Mouse (Mus musculus): ENCODE measurements around the gene Bdp1.
"Not testable (repeated sequence)": the region's sequence is repeated elsewhere in the genome, so short reads cannot be mapped to it uniquely, and the experiment has no call there.

Gene Bdp1

DNA sequence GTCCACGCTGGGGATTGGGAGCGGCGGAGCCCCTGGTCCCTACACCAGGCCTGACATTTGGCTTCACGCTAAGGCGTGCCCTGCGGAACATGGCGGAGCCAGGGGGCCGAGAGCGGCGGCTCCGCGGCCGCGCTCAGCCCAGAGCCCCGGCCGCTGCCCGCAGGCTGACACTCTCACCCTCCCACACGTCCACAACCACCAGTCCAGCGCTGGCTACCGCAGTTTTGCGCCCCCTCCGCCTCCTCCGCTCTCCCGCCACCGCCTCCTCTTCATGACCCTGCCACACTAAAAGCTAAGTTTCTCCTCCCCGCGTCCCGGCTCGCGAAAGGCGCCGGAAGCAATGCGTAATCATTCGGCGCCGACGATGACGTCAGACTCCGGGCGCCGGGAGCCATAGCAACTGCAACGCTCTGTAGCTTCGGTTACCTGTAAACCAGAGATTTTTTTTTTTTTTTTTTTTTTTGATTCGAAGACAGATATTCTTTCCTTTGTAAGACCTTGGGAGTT lies at the start of gene Bdp1:
TSS of gene Bdp1 (minus strand) at position 323 of the 507 bp plus-strand sequence.
- peak; percentile 98 for DNase-seq

DNA sequence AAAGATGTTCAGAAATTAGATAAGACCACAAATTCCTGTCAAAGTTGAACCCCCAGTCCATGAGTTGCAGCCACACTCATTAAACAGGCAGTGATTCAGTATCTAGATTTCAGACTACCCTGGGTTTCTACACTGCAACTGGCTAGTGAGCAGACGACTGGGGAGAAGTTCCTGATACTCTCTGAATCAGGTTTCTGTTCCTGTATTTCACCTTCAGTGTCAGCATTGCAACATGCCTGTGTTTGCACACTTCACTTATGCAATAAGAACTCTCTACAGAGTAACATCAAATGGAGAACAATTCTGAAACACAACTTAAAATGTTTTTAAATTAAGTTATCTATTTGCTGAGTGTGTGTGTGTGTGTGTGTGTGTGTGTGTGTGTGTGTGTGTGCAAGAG lies 48.8 kb upstream of the Bdp1 start:
- DNase-seq, result no peak

DNA sequence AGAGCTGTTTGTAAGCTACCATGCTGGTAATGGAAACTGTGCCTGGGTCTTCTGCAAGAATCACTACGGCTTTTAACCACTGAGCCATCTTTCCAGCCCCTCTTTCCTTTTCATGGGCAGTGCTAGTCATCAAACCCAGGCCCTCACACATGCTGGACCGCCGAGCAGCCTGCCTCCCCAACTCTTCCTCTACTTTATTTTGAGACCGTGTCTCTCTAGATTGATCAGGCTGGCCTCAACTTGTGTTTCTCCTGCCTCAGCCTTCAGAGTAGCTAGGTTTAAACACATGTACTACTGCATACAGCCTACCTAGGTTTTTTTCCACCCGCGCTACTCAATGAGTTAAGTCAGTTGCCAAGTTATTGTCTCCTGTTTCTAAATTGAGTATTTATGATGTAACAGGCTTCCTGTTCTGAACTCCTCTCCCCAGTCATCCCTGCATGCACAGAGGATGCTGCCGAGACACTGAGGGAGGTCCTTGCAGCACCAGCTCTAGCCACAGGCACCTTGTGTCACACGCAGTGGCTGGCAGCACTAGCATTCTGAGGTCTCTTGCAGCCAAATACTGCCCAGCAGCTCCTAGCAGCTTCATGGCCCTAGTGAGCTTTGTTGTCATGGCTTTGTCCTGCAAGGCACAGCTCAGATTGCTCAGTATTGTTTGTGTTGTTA lies 37.9 kb upstream of the Bdp1 start:
- no peak for DNase-seq

- DNase-seq, result no peak
These were observed 21.4 kb upstream of the Bdp1 start for GRCm38 (mm10) chr13:100125258-100125643.

DNA sequence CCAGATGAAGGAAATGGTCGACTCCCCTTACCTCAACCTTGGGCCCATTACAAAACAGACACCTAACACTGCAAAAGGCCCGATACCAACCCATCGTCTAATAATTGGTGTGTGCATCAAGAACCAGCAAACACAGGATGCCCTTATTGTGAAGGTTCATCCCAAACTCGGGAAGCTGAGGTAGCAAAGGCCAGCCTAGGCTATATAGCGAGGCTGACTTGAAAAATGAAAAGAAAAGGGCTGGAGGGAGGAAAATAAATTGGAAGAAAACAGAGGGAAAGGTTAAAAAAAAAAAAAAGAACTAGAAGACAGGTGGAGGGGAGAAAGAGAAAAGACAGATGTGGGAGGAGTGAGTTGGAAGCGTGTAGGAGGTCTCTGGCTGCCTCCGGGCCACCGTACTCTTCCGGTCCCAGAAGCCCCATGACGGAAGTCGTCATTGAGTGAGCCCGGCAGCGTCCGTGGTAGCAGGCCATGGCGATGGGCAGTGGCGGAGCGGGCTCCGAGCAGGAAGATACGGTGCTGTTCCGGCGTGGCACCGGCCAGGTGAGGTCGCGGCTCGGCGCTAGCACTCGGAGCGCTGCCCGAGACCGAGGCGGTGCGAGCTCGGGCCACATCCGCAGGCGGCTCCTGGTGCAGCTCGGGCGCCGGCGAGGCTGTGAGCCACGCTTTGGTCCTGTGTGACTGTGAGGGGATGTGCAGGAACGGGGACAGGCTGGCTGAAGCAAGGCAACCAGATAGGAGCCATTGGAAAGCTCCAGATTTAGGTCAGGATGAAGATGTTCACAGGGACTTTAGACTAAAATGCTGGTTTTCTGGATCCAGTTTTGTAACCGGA lies 20.8 kb upstream of the Bdp1 start, which contains the start of gene Smn1:
TSS of gene Smn1 (plus strand) at position 430 of the 835 bp plus-strand sequence.
- DNase-seq, result peak; percentile 94 to 95

- peak in 1 of 2 experiments; percentile 13 for DNase-seq
These were observed 20.1 kb upstream of the Bdp1 start for GRCm38 (mm10) chr13:100123970-100124369.

- peak; percentile 19 to 49 for DNase-seq
These were observed 8.5 kb upstream of the Bdp1 start for GRCm38 (mm10) chr13:100112218-100112972.

GRCm38 (mm10) chr13:100107652-100108472 lies 4.0 kb upstream of the Bdp1 start, which contains the start of gene Serf1:
Serf1 (plus strand) TSS chr13:100108012.
- DNase-seq, result peak; percentile 89 to 94

GRCm38 (mm10) chr13:100103052-100103658 lies 715 bp downstream of the Bdp1 start:
- DNase-seq, result no peak

DNA sequence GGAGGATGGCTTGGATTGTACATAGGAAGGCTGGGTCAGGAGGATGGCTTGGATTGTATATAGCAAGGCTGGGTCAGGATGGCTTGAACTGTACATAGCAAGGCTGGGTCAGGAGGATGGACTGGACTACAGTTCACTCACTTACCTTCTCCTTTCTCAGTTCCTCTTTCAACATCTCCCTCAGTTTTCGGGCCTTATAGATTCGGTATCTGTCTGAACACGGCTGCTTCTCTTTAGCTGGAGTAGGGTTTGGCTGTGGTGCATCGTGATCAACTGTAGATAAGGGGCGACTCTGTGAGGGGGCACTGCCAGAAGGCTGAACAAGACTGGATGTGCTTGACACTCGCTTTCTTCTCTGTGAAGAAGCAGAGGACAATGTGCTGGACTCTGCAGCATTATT lies 5.1 kb downstream of the Bdp1 start:
- no peak for DNase-seq

- no peak for DNase-seq
These were observed 32.4 kb downstream of the Bdp1 start for GRCm38 (mm10) chr13:100071473-100071872.

- DNase-seq, result no peak
These were observed 36.0 kb downstream of the Bdp1 start for GRCm38 (mm10) chr13:100067821-100068220.

GRCm38 (mm10) chr13:100063936-100064335 lies 39.9 kb downstream of the Bdp1 start:
- no peak for DNase-seq

DNA sequence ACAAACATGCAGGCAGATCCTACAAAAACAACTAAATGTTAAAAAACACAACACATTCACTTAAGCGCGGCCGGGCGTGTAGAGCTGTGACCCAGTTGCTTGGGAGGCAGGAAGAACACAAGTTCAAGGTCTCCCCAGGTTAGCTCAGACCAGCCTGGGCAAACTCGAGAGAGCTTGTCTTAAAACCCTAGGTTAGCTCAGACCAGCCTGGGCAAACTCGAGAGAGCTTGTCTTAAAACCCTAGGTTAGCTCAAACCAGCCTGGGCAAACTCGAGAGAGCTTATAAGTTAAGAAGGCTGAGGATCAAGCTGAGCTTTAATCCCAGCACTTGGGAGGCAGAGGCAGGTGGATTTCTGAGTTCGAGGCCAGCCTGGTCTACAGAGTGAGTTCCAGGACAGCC lies 46.1 kb downstream of the Bdp1 start:
- not testable (repeated sequence) for DNase-seq

DNA sequence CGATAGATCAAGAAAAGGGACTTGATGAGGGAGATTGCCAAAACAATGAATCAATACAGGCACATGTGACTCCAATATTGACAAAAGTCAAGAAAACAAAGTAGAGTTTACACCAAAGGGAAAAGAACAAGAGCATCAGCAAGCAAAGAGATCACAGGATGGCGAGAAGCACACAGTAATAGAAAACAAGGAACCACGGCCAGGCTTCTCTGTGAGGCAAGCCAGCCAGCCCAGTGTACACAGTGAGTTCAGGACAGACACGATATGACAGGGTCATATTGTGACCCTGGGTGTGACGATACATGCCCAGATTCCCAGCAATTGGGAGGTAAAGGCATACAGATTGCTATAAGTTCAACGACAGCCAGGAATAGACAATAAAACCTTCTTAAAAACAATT lies 77.9 kb downstream of the Bdp1 start:
- DNase-seq, result no peak

GRCm38 (mm10) chr13:100016891-100017290 lies 87.0 kb downstream of the Bdp1 start:
- DNase-seq, result no peak

DNA sequence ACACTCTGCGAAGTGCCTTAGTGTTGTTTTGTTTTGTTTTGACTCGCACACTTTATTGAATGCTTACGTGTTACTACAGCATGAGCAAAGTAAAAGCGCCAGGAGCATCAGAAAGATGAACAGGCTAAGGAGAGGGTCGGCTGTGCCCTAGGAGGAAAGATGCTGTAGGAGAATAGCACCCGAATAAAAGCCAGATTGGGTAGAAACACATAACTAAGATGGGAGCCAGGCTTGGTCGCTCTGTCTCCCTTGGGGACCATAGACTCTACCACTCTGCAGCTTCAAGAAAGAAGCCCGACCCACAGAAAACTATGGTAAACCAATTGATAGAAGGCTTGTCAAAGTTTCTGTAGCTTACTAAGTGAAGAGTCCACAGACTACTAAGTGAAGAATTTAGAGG lies 87.9 kb downstream of the Bdp1 start:
- peak in 1 of 2 experiments; percentile 39 for DNase-seq

DNA sequence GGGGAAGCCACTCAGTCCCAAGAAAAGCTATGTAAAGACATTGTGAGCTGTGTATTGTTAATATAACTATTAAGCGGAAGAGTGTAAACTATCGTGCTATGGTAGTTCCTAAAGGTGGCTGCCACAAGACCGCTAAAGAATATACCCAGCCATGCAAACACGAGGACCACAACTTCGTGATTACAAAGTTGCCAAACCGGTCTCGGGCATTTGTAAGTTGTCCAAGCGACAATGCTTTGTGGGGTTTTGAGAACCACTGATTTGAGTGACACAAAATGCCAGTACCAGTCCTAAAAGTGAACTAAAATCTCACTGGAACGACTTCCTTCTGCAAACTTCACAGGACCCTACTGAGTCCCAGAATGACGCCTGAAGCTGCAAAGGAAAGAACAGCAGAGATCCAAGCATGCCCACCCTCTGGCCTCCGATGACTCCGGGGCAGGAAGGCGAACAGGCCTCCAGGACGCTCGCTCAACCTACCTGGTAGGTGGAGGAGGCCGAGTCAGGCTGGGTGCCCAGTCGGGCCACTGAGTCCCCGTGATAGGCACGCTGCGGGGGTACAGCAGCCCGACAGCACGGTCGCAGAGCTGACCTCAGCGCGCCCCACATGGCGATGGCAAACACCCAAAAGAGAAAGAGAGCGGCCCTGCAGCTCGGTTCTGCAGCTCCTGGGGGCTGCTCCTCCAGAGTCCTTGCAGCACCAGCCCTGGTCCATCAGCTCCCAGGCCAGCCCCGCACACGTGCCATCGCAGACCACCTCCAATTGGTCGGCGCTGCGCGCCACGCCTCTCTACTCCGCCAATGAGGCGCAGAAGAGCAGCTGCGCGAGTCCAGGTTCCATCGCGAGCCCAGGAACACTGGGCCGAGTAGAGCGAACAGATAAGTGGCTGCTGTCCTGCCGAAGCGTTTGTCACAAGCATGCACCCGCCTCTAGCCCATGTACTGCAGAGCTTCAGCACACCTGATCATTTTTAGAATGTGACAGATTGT lies 88.7 kb downstream of the Bdp1 start, which contains the start of gene Mccc2:
TSS of gene Mccc2 (minus strand) at position 734 of the 990 bp plus-strand sequence.
- peak; percentile 89 to 93 for DNase-seq

GRCm38 (mm10) chr13:100005911-100006496 lies 97.9 kb downstream of the Bdp1 start:
- DNase-seq, result no peak

- peak; percentile 91 for DNase-seq
These were observed 102.1 kb downstream of the Bdp1 start for GRCm38 (mm10) chr13:100001790-100002196.
